Mouse (Mus musculus) cerebellum, adult 2 months (tissue): ENCODE measurements around the gene Sema4a. TPM values are rescaled to one million over a fixed set of nuclear protein-coding genes. Genes with fewer than 3 reads are reported as not detected.

Source experiments
- DNase-seq, 2 experiments: peaks; one replicate each; pipeline ENCODE4 v3.0.0; 2021
- H3K27ac ChIP-seq: fragments of 200-500 bp; 2 replicates; pipeline ENCODE4 v1.5.1; 2012; ENCODE audit warnings: low read length, control low read depth, inconsistent platforms; ENCODE audit not compliant: insufficient read depth
- H3K27me3 ChIP-seq: fragments of 200-500 bp; 2 replicates; pipeline ENCODE4 v1.6.1; 2012; ENCODE audit warnings: inconsistent platforms, mild to moderate bottlenecking, low read length, moderate library complexity; ENCODE audit not compliant: control insufficient read depth, insufficient read depth
- H3K4me1 ChIP-seq: fragments of 200-500 bp; 2 replicates; pipeline ENCODE4 v1.6.1; 2011; ENCODE audit warnings: low read length; ENCODE audit not compliant: control insufficient read depth, insufficient read depth
- H3K4me3 ChIP-seq: fragments of 200-500 bp; replicated peaks from 2 replicates; pipeline ENCODE3; 2011; ENCODE audit warnings: mild to moderate bottlenecking, low read depth, low read length, control low read depth; ENCODE audit not compliant: insufficient read depth
- CTCF ChIP-seq: fragments of 200-500 bp; IDR thresholded peaks from 2 replicates; pipeline ENCODE4 v1.5.1; 2011; ENCODE audit warnings: low read depth, mild to moderate bottlenecking, control low read depth, low read length, moderate library complexity, borderline replicate concordance; ENCODE audit not compliant: insufficient read depth
- POLR2A ChIP-seq: fragments of 200-500 bp; IDR thresholded peaks from 2 replicates; pipeline ENCODE4 v1.6.1; 2011; ENCODE audit warnings: low read length, control low read depth, borderline replicate concordance; ENCODE audit not compliant: insufficient read depth
- WGBS: fragments of 180-500 bp; shearing (Covaris S2); methylation state at CpG from one replicate; pipeline ENCODE4 v1.1.7; 2018; 5-methylcytosine and 5-hydroxymethylcytosine counted together
- polyA plus RNA-seq: library from polyadenylated mRNA; depleted of rRNA; stranded (reverse); fragments of >200 nt; gene quantifications from 2 replicates; pipeline ENCODE4 v1.2.3, GENCODE M21; 2012

The Sema4a gene
- polyA plus RNA-seq, 1 experiment = 31.8 TPM

- 34% methylated on average over 5 of the region's 5 CpGs for WGBS
- TF ChIP-seq POLR2A (no peak), CTCF (no peak)
- DNase-seq = no peak
- Histone ChIP-seq H3K27me3 (no peaks in the 10 kb centered on the region), H3K4me1 (peaks cover 30% of the 10 kb centered on the region), H3K4me3 (no peak overlapping the region), H3K27ac (no peak overlapping the region)
Measured at GRCm38 (mm10) chr3:88452246-88452645, 8.7 kb downstream of the Sema4a start.

- DNase-seq = no peak
- WGBS = 75% methylated on average over 12 of the region's 12 CpGs
Measured at GRCm38 (mm10) chr3:88450379-88451131, 10.4 kb downstream of the Sema4a start.

GRCm38 (mm10) chr3:88449395-88450023 is 11.5 kb downstream of the Sema4a start:
- WGBS = 21% methylated on average over 21 of the region's 21 CpGs
- DNase-seq = peak; percentile 77 to 79
- H3K27ac ChIP-seq = peak overlapping the region; percentile 61
- peaks cover 33% of the 10 kb centered on the region for H3K4me1 ChIP-seq
- TF ChIP-seq CTCF = no peak
- TF ChIP-seq POLR2A = peak; percentile 40; the same call in 1 of the 2 replicates
- no peaks in the 10 kb centered on the region for H3K27me3 ChIP-seq
- peak overlapping the region; percentile 67 for H3K4me3 ChIP-seq

More at GRCm38 (mm10) chr3:88450379-88451131, 10.4 kb downstream of the Sema4a start:
- Histone ChIP-seq H3K27ac (no peak overlapping the region), H3K4me3 (no peak overlapping the region), H3K27me3 (no peaks in the 10 kb centered on the region), H3K4me1 (peaks cover 35% of the 10 kb centered on the region)
- no peak for TF ChIP-seq CTCF
- TF ChIP-seq POLR2A = no peak

- TF ChIP-seq POLR2A (no peak), CTCF (no peak)
- Histone ChIP-seq H3K27ac (no peak overlapping the region), H3K4me3 (no peak overlapping the region), H3K27me3 (no peaks in the 10 kb centered on the region), H3K4me1 (peaks cover 28% of the 10 kb centered on the region)
- 96% methylated on average over 8 of the region's 8 CpGs for WGBS
- DNase-seq = no peak
Measured at GRCm38 (mm10) chr3:88448443-88448842, 12.5 kb downstream of the Sema4a start.

- H3K4me3 ChIP-seq = no peak overlapping the region
- no peak for DNase-seq
- no peak overlapping the region for H3K27ac ChIP-seq
- H3K27me3 ChIP-seq = no peaks in the 10 kb centered on the region
- no peak for TF ChIP-seq CTCF
- TF ChIP-seq POLR2A = no peak
- H3K4me1 ChIP-seq = peaks cover 21% of the 10 kb centered on the region
- 76% methylated on average over 8 of the region's 8 CpGs for WGBS
Measured at GRCm38 (mm10) chr3:88447676-88448183, 13.3 kb downstream of the Sema4a start.

- no peak overlapping the region for H3K27ac ChIP-seq
- no peaks in the 10 kb centered on the region for H3K27me3 ChIP-seq
- 20% methylated on average over 8 of the region's 8 CpGs for WGBS
- no peak for TF ChIP-seq POLR2A
- no peak for TF ChIP-seq CTCF
- peaks cover 13% of the 10 kb centered on the region for H3K4me1 ChIP-seq
- H3K4me3 ChIP-seq = no peak overlapping the region
- peak in 1 of 2 experiments; percentile 42 for DNase-seq
Measured at GRCm38 (mm10) chr3:88446471-88447123, 14.4 kb downstream of the Sema4a start.

- H3K4me1 ChIP-seq = peaks cover 9% of the 10 kb centered on the region
- TF ChIP-seq CTCF = no peak
- TF ChIP-seq POLR2A = no peak
- H3K27ac ChIP-seq = no peak overlapping the region
- no peak for DNase-seq
- WGBS = 78% methylated on average over 7 of the region's 7 CpGs
- no peak overlapping the region for H3K4me3 ChIP-seq
- H3K27me3 ChIP-seq = no peaks in the 10 kb centered on the region
Measured at GRCm38 (mm10) chr3:88442888-88443287, 18.1 kb downstream of the Sema4a start.
